Mouse (Mus musculus) subcutaneous adipose tissue, adult 2 months (tissue): Measurements from ENCODE around the gene Tmem231. TPM values are rescaled to one million over a fixed set of nuclear protein-coding genes. Genes with fewer than 3 reads are reported as not detected.

Experiments
- polyA plus RNA-seq: library from polyadenylated mRNA; depleted of rRNA; stranded (reverse); fragments of >200 nt; gene quantifications from 2 replicates; pipeline ENCODE4 v1.2.3, GENCODE M21; 2012; ENCODE audit warnings: low replicate concordance; rRNA removed

Tmem231 gene
- polyA plus RNA-seq: 3.5 and 11.0 TPM in 2 replicates

GRCm38 (mm10) chr8:111933348-111934076 is at the start of gene Tmem231:
Gene Tmem231, minus strand, starts transcription at chr8:111933881.

GRCm38 (mm10) chr8:111940171-111941100 is 6.8 kb upstream of the Tmem231 start, which contains the start of gene Gabarapl2:
Gene Gabarapl2, plus strand, starts transcription at chr8:111940703.

GRCm38 (mm10) chr8:111909621-111910450 is 23.8 kb downstream of the Tmem231 start, which contains the start of gene Chst5:
Gene Chst5, minus strand, starts transcription at chr8:111910447.

GRCm38 (mm10) chr8:111876355-111876948 is 57.2 kb downstream of the Tmem231 start, which contains the start of gene Tmem170:
Gene Tmem170, minus strand, starts transcription at chr8:111876750.

Other genes starting within 250 kb of the Tmem231 start
- gene Ctrb1, start 242.9 kb downstream of the Tmem231 start, polyA plus RNA-seq: 1.9 and 2.5 TPM in 2 replicates
- 55.0 and 62.7 TPM in 2 replicates for gene Bcar1, start 190.1 kb downstream of the Tmem231 start, polyA plus RNA-seq
- gene Cfdp1, start 79.6 kb downstream of the Tmem231 start, polyA plus RNA-seq: 6.5 and 9.2 TPM in 2 replicates
- gene Tmem170, start 57.1 kb downstream of the Tmem231 start, polyA plus RNA-seq: 3.0 and 3.4 TPM in 2 replicates
- gene Chst5, start 23.4 kb downstream of the Tmem231 start, polyA plus RNA-seq: not detected in 2 replicates
- gene Gabarapl2, start 6.8 kb upstream of the Tmem231 start, polyA plus RNA-seq: 39.9 and 60.1 TPM in 2 replicates
- gene Adat1, start 58.4 kb upstream of the Tmem231 start, polyA plus RNA-seq: 3.2 and 5.6 TPM in 2 replicates
- gene Kars, start 77.4 kb upstream of the Tmem231 start, polyA plus RNA-seq: 55.9 and 88.7 TPM in 2 replicates
- gene Terf2ip, start 77.5 kb upstream of the Tmem231 start, polyA plus RNA-seq: 6.3 and 10.8 TPM in 2 replicates
- gene Gm6793, start 81.2 kb upstream of the Tmem231 start, polyA plus RNA-seq: not detected in 2 replicates